8 mouse cellular contexts compared by ENCODE assay signal in genomic region chr17:80899513-80900199, GRCm38 (mm10). TPM values are rescaled to one million over a fixed set of nuclear protein-coding genes. Genes with fewer than 3 reads are reported as not detected.
DNase-seq lines count a peak whose midpoint lies in the region; ATAC-seq and TF ChIP-seq lines count a peak whose summit lies in the region.

No protein-coding gene starts in this region.

- peaks cover 15% of the 10 kb centered on the region for H3K4me1 ChIP-seq in forebrain, embryonic 12.5 days
- H3K4me1 ChIP-seq in forebrain, embryonic 10.5 days = peaks cover 48% of the 10 kb centered on the region
- peaks cover 8% of the 10 kb centered on the region for H3K4me1 ChIP-seq in limb, embryonic 14.5 days (ENCODE audit: control insufficient read depth, insufficient read depth, low read length)
- peaks cover 17% of the 10 kb centered on the region; the same call in 1 of the 2 replicates for H3K4me1 ChIP-seq in stomach, embryonic 14.5 days (ENCODE audit: control insufficient read depth, insufficient read depth, low read length)

- no peak overlapping the region for H3K4me3 ChIP-seq in forebrain, embryonic 12.5 days (replicated peaks)
- no peak overlapping the region for H3K4me3 ChIP-seq in forebrain, embryonic 10.5 days
- H3K4me3 ChIP-seq in limb, embryonic 14.5 days (replicated peaks; ENCODE audit: low read length) = no peak overlapping the region
- H3K4me3 ChIP-seq in stomach, embryonic 14.5 days (ENCODE audit: low read depth, low read length) = no peak overlapping the region

- H3K27ac ChIP-seq in forebrain, embryonic 12.5 days = peak overlapping the region; percentile 59
- H3K27ac ChIP-seq in forebrain, embryonic 10.5 days = no peak overlapping the region
- H3K27ac ChIP-seq in limb, embryonic 14.5 days (replicated peaks; ENCODE audit: low read depth, low read length) = no peak overlapping the region
- peak overlapping the region; percentile 80 for H3K27ac ChIP-seq in stomach, embryonic 14.5 days (ENCODE audit: low read length)

- no peak overlapping the region for H3K4me2 ChIP-seq in forebrain, embryonic 12.5 days
- no peak overlapping the region for H3K4me2 ChIP-seq in limb, embryonic 14.5 days (replicated peaks; ENCODE audit: low read depth, low read length, severe bottlenecking)
- H3K4me2 ChIP-seq in stomach, embryonic 14.5 days (replicated peaks; ENCODE audit: low read depth, low read length) = no peak overlapping the region; the same call in 1 of the 2 replicates

- no peaks in the 10 kb centered on the region for H3K36me3 ChIP-seq in forebrain, embryonic 12.5 days (replicated peaks)
- no peaks in the 10 kb centered on the region for H3K36me3 ChIP-seq in forebrain, embryonic 10.5 days (replicated peaks)
- no peaks in the 10 kb centered on the region for H3K36me3 ChIP-seq in limb, embryonic 14.5 days (ENCODE audit: control insufficient read depth, insufficient read depth, low read length)
- H3K36me3 ChIP-seq in stomach, embryonic 14.5 days (ENCODE audit: control insufficient read depth, insufficient read depth, low read length) = no peaks in the 10 kb centered on the region

- no peaks in the 10 kb centered on the region for H3K27me3 ChIP-seq in forebrain, embryonic 12.5 days
- H3K27me3 ChIP-seq in forebrain, embryonic 10.5 days (ENCODE audit: poor library complexity, severe bottlenecking) = no peaks in the 10 kb centered on the region
- no peaks in the 10 kb centered on the region for H3K27me3 ChIP-seq in limb, embryonic 14.5 days (ENCODE audit: control insufficient read depth, insufficient read depth, low read length)
- H3K27me3 ChIP-seq in stomach, embryonic 14.5 days (ENCODE audit: control insufficient read depth, insufficient read depth, low read length) = no peaks in the 10 kb centered on the region

- no peaks in the 10 kb centered on the region for H3K9me3 ChIP-seq in forebrain, embryonic 12.5 days
- no peaks in the 10 kb centered on the region for H3K9me3 ChIP-seq in forebrain, embryonic 10.5 days
- H3K9me3 ChIP-seq in limb, embryonic 14.5 days (ENCODE audit: control insufficient read depth, low read length) = no peaks in the 10 kb centered on the region
- H3K9me3 ChIP-seq in stomach, embryonic 14.5 days (ENCODE audit: control insufficient read depth, low read depth, low read length) = no peaks in the 10 kb centered on the region

- intact Hi-C loops in heart, postnatal 10 days (cut with DNase I) = no loop called here

- peak; percentile 33; the same call in 1 of the 2 replicates for ATAC-seq in forebrain, embryonic 12.5 days (ENCODE audit: low FRiP score)
- no peak for ATAC-seq in limb, embryonic 14.5 days (ENCODE audit: low FRiP score, low read depth)
- ATAC-seq in stomach, embryonic 14.5 days (ENCODE audit: insufficient number of reproducible peaks, insufficient read depth, low FRiP score, low read depth) = peak; percentile 69; the same call in 1 of the 2 replicates

- DNase-seq in forebrain, embryonic 10.5 days (ENCODE audit: extremely low spot score, low spot score) = no peak
- peak; percentile 40 for DNase-seq in adrenal gland, adult 8-10 months
- peak; percentile 41 to 51 for DNase-seq in heart, postnatal 10 days
- peak; percentile 51 for DNase-seq in limb, embryonic 14.5 days (ENCODE audit: low spot score)
- DNase-seq in T-cell, adult 2 months (ENCODE audit: low spot score) = no peak
- DNase-seq in cerebellum, adult 9-11 months = no peak

- no peak overlapping the region for H3K9ac ChIP-seq in forebrain, embryonic 12.5 days
- H3K9ac ChIP-seq in limb, embryonic 14.5 days (ENCODE audit: low read depth, low read length, severe bottlenecking) = no peak overlapping the region
- H3K9ac ChIP-seq in stomach, embryonic 14.5 days (replicated peaks; ENCODE audit: low read depth, low read length) = no peak overlapping the region

- 57% methylated on average over 9 of the region's 9 CpGs for WGBS in forebrain, embryonic 12.5 days
- WGBS in forebrain, embryonic 10.5 days = 76% methylated on average over 9 of the region's 9 CpGs
- WGBS in limb, embryonic 14.5 days = 57% methylated on average over 9 of the region's 9 CpGs
- WGBS in stomach, embryonic 14.5 days = 24% methylated on average over 9 of the region's 9 CpGs

- TF ChIP-seq POLR2A in limb, embryonic 14.5 days (IDR thresholded peaks at IDR 0.05; ENCODE audit: borderline replicate concordance, extremely low read depth, insufficient read depth, insufficient read length) = no peak

RNA-seq across cellular contexts. Expression of gene Tmem178, which starts 44.8 kb away (rescaled TPM):
- polyA plus RNA-seq in forebrain, embryonic 12.5 days (2016; fragmentation: Nextera tagmentation; extraction: Ambion mirVana) = 23.9 and 24.1 TPM in 2 replicates
- polyA plus RNA-seq in forebrain, embryonic 10.5 days (2016; fragmentation: Nextera tagmentation; extraction: Ambion mirVana) = 3.0 and 4.8 TPM in 2 replicates
- total RNA-seq in adrenal gland, adult 8-10 months (2022) = 10 to 100 TPM; 10.9 to 20.5 (median 15.5) TPM
- 1 to 10 TPM; 1.4 to 1.8 TPM for total RNA-seq in heart, postnatal 10 days (2021)
- polyA plus RNA-seq in limb, embryonic 14.5 days (2012; rRNA removed) = 8.1 and 10.2 TPM in 2 replicates
- 8.9 and 12.0 TPM in 2 replicates for polyA plus RNA-seq in limb, embryonic 14.5 days (2014; fragmentation: Nextera tagmentation; extraction: Ambion mirVana)
- polyA plus RNA-seq in stomach, embryonic 14.5 days (2014; fragmentation: Nextera tagmentation; extraction: Ambion mirVana) = 4.5 and 5.6 TPM in 2 replicates

Comparison
In these comparisons a context has a peak if more than half of its experiments do, and no peak if none do; other contexts are left out.
1. H3K27ac ChIP-seq: peak in forebrain, embryonic 12.5 days (single experiment) and stomach, embryonic 14.5 days (single experiment); none in forebrain, embryonic 10.5 days (single experiment) and limb, embryonic 14.5 days (single experiment).
2. DNase-seq: peak in adrenal gland, adult 8-10 months (single experiment), heart, postnatal 10 days (2 of 2) and limb, embryonic 14.5 days (single experiment); none in forebrain, embryonic 10.5 days (single experiment), T-cell, adult 2 months (single experiment) and cerebellum, adult 9-11 months (single experiment).